ENCODE assay signal across 17 mouse cellular contexts in genomic region chr13:113771340-113771739, GRCm38 (mm10).
"Had no signal": no experiment of that assay in that cellular context is flagged by ENCODE, and none has a peak within 500 bp of the region (broad histone marks: within the 10 kb centered on the region; RNA-seq: fewer than 3 reads in every experiment).

No protein-coding gene starts in this region.

- H3K27ac ChIP-seq: liver, embryonic 13.5 days; liver, embryonic 15.5 days; lung, embryonic 15.5 days; macrophage; neural tube, embryonic 12.5 days; stomach, embryonic 15.5 days; stomach, postnatal 0 days had no signal

- H3K4me3 ChIP-seq: liver, embryonic 13.5 days; liver, embryonic 15.5 days; lung, embryonic 15.5 days; megakaryocyte, embryonic 14.5 days; neural tube, embryonic 12.5 days; stomach, embryonic 15.5 days had no signal

- H3K4me1 ChIP-seq: liver, embryonic 13.5 days; liver, embryonic 15.5 days; lung, embryonic 15.5 days; megakaryocyte, embryonic 14.5 days; neural tube, embryonic 12.5 days; stomach, embryonic 15.5 days had no signal

- H3K36me3 ChIP-seq: liver, embryonic 13.5 days; liver, embryonic 15.5 days; lung, embryonic 15.5 days; neural tube, embryonic 12.5 days; stomach, embryonic 15.5 days had no signal

- H3K4me2 ChIP-seq: liver, embryonic 13.5 days; liver, embryonic 15.5 days; lung, embryonic 15.5 days; neural tube, embryonic 12.5 days; stomach, embryonic 15.5 days had no signal

- H3K9me3 ChIP-seq: liver, embryonic 13.5 days; liver, embryonic 15.5 days; lung, embryonic 15.5 days; neural tube, embryonic 12.5 days; stomach, embryonic 15.5 days had no signal

- DNase-seq: liver, embryonic 13.5 days; liver, postnatal 0 days; lung, adult 2 months; lung, postnatal 14 days; lung, postnatal 36 days; right cerebral cortex, postnatal 14 days; thymus, adult 18-20 months; thymus, postnatal 14 days; thymus, postnatal 36 days had no signal

- H3K9ac ChIP-seq: liver, embryonic 13.5 days; liver, embryonic 15.5 days; liver, postnatal 0 days; lung, embryonic 15.5 days; neural tube, embryonic 12.5 days; stomach, embryonic 15.5 days had no signal

- ATAC-seq: liver, postnatal 0 days; lung, postnatal 0 days had no signal

- H3K27me3 ChIP-seq: liver, embryonic 13.5 days; liver, embryonic 15.5 days; lung, embryonic 15.5 days; neural tube, embryonic 12.5 days; stomach, embryonic 15.5 days had no signal
